ENCODE assay signal across 25 mouse cellular contexts in the genomic region with DNA sequence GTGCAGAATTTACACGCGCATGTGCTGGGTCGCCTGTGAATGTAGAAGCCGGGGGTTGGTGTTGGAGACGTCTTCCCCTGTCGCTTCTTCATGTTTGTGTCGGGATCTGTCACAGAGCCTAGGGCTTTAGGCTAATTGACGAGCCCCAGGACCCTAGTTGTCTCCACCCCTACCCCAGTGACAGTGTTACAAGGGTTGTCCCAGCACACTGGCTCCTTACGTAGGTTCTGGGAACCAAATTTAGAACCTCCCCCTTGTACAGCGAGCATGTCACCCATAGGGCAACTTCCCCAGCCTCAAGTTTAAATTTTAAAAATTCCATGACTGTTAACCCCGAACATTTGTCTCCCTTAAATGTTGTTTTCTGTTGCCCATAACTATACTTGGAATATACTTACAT.
DNase-seq lines count a peak whose midpoint lies in the region; ATAC-seq and TF ChIP-seq lines count a peak whose summit lies in the region.
"Had no signal": no experiment of that assay in that cellular context is flagged by ENCODE, and none has a peak within 500 bp of the region (broad histone marks: within the 10 kb centered on the region; RNA-seq: fewer than 3 reads in every experiment).

No protein-coding gene starts in this region.

- H3K4me3 ChIP-seq in heart, embryonic 10.5 days = no peak overlapping the region
- no peak overlapping the region for H3K4me3 ChIP-seq in kidney, postnatal 0 days (replicated peaks; ENCODE audit: low read depth, low read length)
- H3K4me3 ChIP-seq in kidney, adult 2 months (ENCODE audit: insufficient read depth, low read depth, low read length) = no peak overlapping the region
- H3K4me3 ChIP-seq in lung, embryonic 16.5 days (ENCODE audit: low read length) = no peak overlapping the region
- H3K4me3 ChIP-seq: embryonic facial prominence, embryonic 10.5 days; embryonic facial prominence, embryonic 13.5 days; erythroblast, embryonic 14.5 days; forebrain, embryonic 12.5 days; forebrain, embryonic 15.5 days; hindbrain, embryonic 12.5 days; hindbrain, embryonic 15.5 days had no signal

- no peak for TF ChIP-seq POLR2A in kidney, adult 2 months (IDR thresholded peaks at IDR 0.05; ENCODE audit: low read depth, low read length)

- no peak for TF ChIP-seq CTCF in kidney, postnatal 0 days (IDR thresholded peaks at IDR 0.05; ENCODE audit: low read depth)
- no peak for TF ChIP-seq CTCF in kidney, adult 2 months (conservative IDR thresholded peaks at IDR 0.05; ENCODE audit: insufficient read depth, insufficient read length, low read depth, low read length)

- intact Hi-C loops in heart, postnatal 10 days (cut with DNase I) = no loop called here
- intact Hi-C loops in heart, postnatal 14 days (cut with DNase I) = no loop called here

- H3K27me3 ChIP-seq in heart, embryonic 10.5 days (ENCODE audit: insufficient read depth, poor library complexity, severe bottlenecking) = no peaks in the 10 kb centered on the region
- no peaks in the 10 kb centered on the region for H3K27me3 ChIP-seq in kidney, postnatal 0 days (ENCODE audit: insufficient read depth, low read length)
- no peaks in the 10 kb centered on the region for H3K27me3 ChIP-seq in kidney, adult 2 months (replicated peaks; ENCODE audit: control insufficient read depth, insufficient read depth, low read length)
- no peaks in the 10 kb centered on the region for H3K27me3 ChIP-seq in lung, embryonic 16.5 days (ENCODE audit: control insufficient read depth, insufficient read depth, low read depth, low read length)
- H3K27me3 ChIP-seq: embryonic facial prominence, embryonic 13.5 days; forebrain, embryonic 12.5 days; forebrain, embryonic 15.5 days; hindbrain, embryonic 12.5 days; hindbrain, embryonic 15.5 days had no signal

- H3K27ac ChIP-seq in heart, embryonic 10.5 days = peak overlapping the region; percentile 79; the same call in 1 of the 2 replicates
- peak overlapping the region; percentile 75 for H3K27ac ChIP-seq in kidney, postnatal 0 days
- H3K27ac ChIP-seq in kidney, adult 2 months (ENCODE audit: insufficient read depth, low read depth, low read length) = no peak overlapping the region; the same call in 1 of the 2 replicates
- peak overlapping the region; percentile 21; the same call in 1 of the 2 replicates for H3K27ac ChIP-seq in lung, embryonic 16.5 days (ENCODE audit: low read length)
- H3K27ac ChIP-seq: embryonic facial prominence, embryonic 13.5 days; forebrain, embryonic 12.5 days; forebrain, embryonic 15.5 days; hindbrain, embryonic 12.5 days; hindbrain, embryonic 15.5 days had no signal

- H3K9ac ChIP-seq in kidney, postnatal 0 days (ENCODE audit: low read depth, low read length) = no peak overlapping the region
- H3K9ac ChIP-seq in lung, embryonic 16.5 days (ENCODE audit: low read length) = no peak overlapping the region
- H3K9ac ChIP-seq: embryonic facial prominence, embryonic 13.5 days; forebrain, embryonic 12.5 days; forebrain, embryonic 15.5 days; hindbrain, embryonic 12.5 days; hindbrain, embryonic 15.5 days had no signal

- no peaks in the 10 kb centered on the region for H3K36me3 ChIP-seq in heart, embryonic 10.5 days
- no peaks in the 10 kb centered on the region for H3K36me3 ChIP-seq in kidney, postnatal 0 days (ENCODE audit: insufficient read depth, low read length)
- no peaks in the 10 kb centered on the region for H3K36me3 ChIP-seq in kidney, adult 2 months (ENCODE audit: control insufficient read depth, insufficient read depth, low read length)
- no peaks in the 10 kb centered on the region for H3K36me3 ChIP-seq in lung, embryonic 16.5 days (ENCODE audit: control insufficient read depth, insufficient read depth, low read length)
- H3K36me3 ChIP-seq: embryonic facial prominence, embryonic 10.5 days; embryonic facial prominence, embryonic 13.5 days; forebrain, embryonic 12.5 days; forebrain, embryonic 15.5 days; hindbrain, embryonic 12.5 days; hindbrain, embryonic 15.5 days had no signal

- H3K4me1 ChIP-seq in heart, embryonic 10.5 days = peaks cover 75% of the 10 kb centered on the region
- H3K4me1 ChIP-seq in kidney, postnatal 0 days (replicated peaks; ENCODE audit: insufficient read depth, low read length) = peaks cover 36% of the 10 kb centered on the region
- peaks cover 10% of the 10 kb centered on the region; the same call in 1 of the 2 replicates for H3K4me1 ChIP-seq in kidney, adult 2 months (ENCODE audit: control insufficient read depth, insufficient read depth, low read length)
- peaks cover 40% of the 10 kb centered on the region for H3K4me1 ChIP-seq in lung, embryonic 16.5 days (replicated peaks; ENCODE audit: control insufficient read depth, insufficient read depth, low read length)

- DNase-seq in heart, embryonic 10.5 days (ENCODE audit: low spot score) = no peak
- no peak for DNase-seq in heart, postnatal 10 days
- peak; percentile 2 for DNase-seq in heart, postnatal 4 days
- no peak for DNase-seq in heart, postnatal 14 days
- DNase-seq in kidney, postnatal 0 days (ENCODE audit: low spot score) = peak; percentile 47
- no peak for DNase-seq in kidney, adult 2 months
- no peak for DNase-seq in lung, postnatal 14 days
- DNase-seq: adrenal gland, adult 8-10 months; adrenal gland, postnatal 25 days; cerebellum, adult 11-12 months; cerebellum, adult 8-10 months; cerebellum, postnatal 10 days; cerebellum, postnatal 36 days; embryo, embryonic 11 days; gastrocnemius, postnatal 25 days; heart, adult 18-20 months had no signal

- H3K4me2 ChIP-seq in kidney, postnatal 0 days (ENCODE audit: low read length) = no peak overlapping the region
- no peak overlapping the region for H3K4me2 ChIP-seq in lung, embryonic 16.5 days (ENCODE audit: low read depth, low read length)
- H3K4me2 ChIP-seq: embryonic facial prominence, embryonic 13.5 days; forebrain, embryonic 12.5 days; forebrain, embryonic 15.5 days; hindbrain, embryonic 12.5 days; hindbrain, embryonic 15.5 days had no signal

- H3K9me3 ChIP-seq in heart, embryonic 10.5 days = no peaks in the 10 kb centered on the region
- no peaks in the 10 kb centered on the region for H3K9me3 ChIP-seq in kidney, postnatal 0 days (replicated peaks; ENCODE audit: low read length)
- no peaks in the 10 kb centered on the region for H3K9me3 ChIP-seq in lung, embryonic 16.5 days (ENCODE audit: control insufficient read depth, low read length)
- H3K9me3 ChIP-seq: embryonic facial prominence, embryonic 10.5 days; embryonic facial prominence, embryonic 13.5 days; forebrain, embryonic 12.5 days; forebrain, embryonic 15.5 days; hindbrain, embryonic 12.5 days; hindbrain, embryonic 15.5 days had no signal

- WGBS in heart, embryonic 10.5 days = 49% methylated on average over 11 of the region's 11 CpGs
- 54% methylated on average over 11 of the region's 11 CpGs for WGBS in kidney, postnatal 0 days
- WGBS in kidney, adult 2 months = 68% methylated on average over 11 of the region's 11 CpGs
- WGBS in lung, embryonic 16.5 days = 53% methylated on average over 11 of the region's 11 CpGs

- no peak for ATAC-seq in kidney, postnatal 0 days (replicated peaks; ENCODE audit: low FRiP score, low read depth)
- peak; percentile 66 for ATAC-seq in lung, embryonic 16.5 days (ENCODE audit: low read depth)
- ATAC-seq: activated CD4-positive, CD25-positive, alpha-beta regulatory T cell, adult 4 months; forebrain, embryonic 15.5 days had no signal

Comparison
In these comparisons a context has a peak if more than half of its experiments do, and no peak if none do; other contexts are left out.
1. DNase-seq: peak in heart, postnatal 4 days (single experiment) and kidney, postnatal 0 days (single experiment); none in heart, embryonic 10.5 days (single experiment), heart, postnatal 10 days (0 of 2), heart, postnatal 14 days (0 of 2), kidney, adult 2 months (single experiment) and lung, postnatal 14 days (single experiment).